Mouse (Mus musculus) CH12.LX (cell line): Measurements from ENCODE around the gene F2. TPM values are rescaled to one million over a fixed set of nuclear protein-coding genes. Genes with fewer than 3 reads are reported as not detected.

Experiments used
- DNase-seq: peaks from one replicate; pipeline ENCODE4 v3.0.0-alpha.2; 2013; ENCODE audit errors: extremely low read depth
- H3K27ac ChIP-seq: 2 replicates; pipeline ENCODE4 v1.5.1; 2012; ENCODE audit warnings: low read depth, mild to moderate bottlenecking, control low read depth, moderate library complexity; ENCODE audit not compliant: insufficient read depth
- H3K27me3 ChIP-seq: replicated peaks from 2 replicates; pipeline ENCODE3; 2012; ENCODE audit warnings: inconsistent platforms
- H3K36me3 ChIP-seq, 2 experiments: replicated peaks in 1 of 2; 2 replicates each; pipeline versions ENCODE3 to v1.6.1; 2012; ENCODE audit warnings: inconsistent platforms in 1 of 2, low read length in 1 of 2, mild to moderate bottlenecking in 1 of 2, mixed read lengths in 1 of 2, moderate library complexity in 1 of 2; ENCODE audit not compliant: control insufficient read depth in 1 of 2, insufficient read depth in 1 of 2
- H3K4me1 ChIP-seq, 2 experiments: 2 replicates each; pipeline ENCODE4 v1.6.1; 2012; ENCODE audit warnings: inconsistent platforms in 1 of 2, moderate library complexity in 1 of 2; ENCODE audit not compliant: insufficient read depth in 2 of 2, control insufficient read depth in 1 of 2
- H3K4me2 ChIP-seq: 2 replicates; pipeline ENCODE4 v1.6.1; 2012; ENCODE audit warnings: low read depth, mild to moderate bottlenecking, control low read depth; ENCODE audit not compliant: poor library complexity, insufficient read depth, severe bottlenecking
- H3K4me3 ChIP-seq, 3 experiments: fragments of 150-350 bp in 1 of 3; sonication (generic) in 1 of 3; replicated peaks in 1 of 3; 2 replicates each; pipeline versions ENCODE3 to v1.5.1; 2011 to 2012; ENCODE audit warnings: low read depth in 2 of 3, low read length in 2 of 3, mild to moderate bottlenecking in 2 of 3, moderate library complexity in 2 of 3, control low read depth in 1 of 3, improper control_type of control experiment in 1 of 3, inconsistent platforms in 1 of 3, mixed read lengths in 1 of 3; ENCODE audit not compliant: poor library complexity in 1 of 3
- H3K79me2 ChIP-seq: replicated peaks from 2 replicates; pipeline ENCODE4 v1.6.1; 2012; ENCODE audit warnings: mild to moderate bottlenecking, moderate library complexity; ENCODE audit not compliant: control insufficient read depth, poor library complexity, insufficient read depth, severe bottlenecking; ENCODE audit errors: extremely low read depth
- H3K9ac ChIP-seq: 2 replicates; pipeline ENCODE4 v1.6.1; 2012; ENCODE audit warnings: low read depth, mild to moderate bottlenecking, control low read depth, moderate library complexity; ENCODE audit not compliant: insufficient read depth
- H3K9me3 ChIP-seq: replicated peaks from 2 replicates; pipeline ENCODE3; 2012; ENCODE audit warnings: low read length, inconsistent platforms, mixed read lengths
- BHLHE40 ChIP-seq: IDR thresholded peaks from 2 replicates; pipeline ENCODE4 v1.6.1; 2011; ENCODE audit warnings: mild to moderate bottlenecking, low read depth, low read length, improper control_type of control experiment
- E2F4 ChIP-seq: IDR thresholded peaks from 2 replicates; pipeline ENCODE4 v1.6.1; 2011; ENCODE audit warnings: low read depth, low read length, improper control_type of control experiment; ENCODE audit not compliant: insufficient replicate concordance
- EP300 ChIP-seq: IDR thresholded peaks from 2 replicates; pipeline ENCODE4 v1.6.1; 2011; ENCODE audit warnings: low read length, improper control_type of control experiment
- ETS1 ChIP-seq: conservative IDR thresholded peaks from 2 replicates; pipeline ENCODE4 v1.6.1; 2012; ENCODE audit warnings: low read depth, mild to moderate bottlenecking, inconsistent platforms, low read length, improper control_type of control experiment, moderate library complexity
- HCFC1 ChIP-seq: IDR thresholded peaks from 2 replicates; pipeline ENCODE4 v1.6.1; 2012; ENCODE audit warnings: low read depth, mild to moderate bottlenecking, inconsistent platforms, low read length, improper control_type of control experiment
- JUN ChIP-seq: IDR thresholded peaks from 2 replicates; pipeline ENCODE4 v1.6.1; 2011; ENCODE audit warnings: low read depth, mild to moderate bottlenecking, low read length, improper control_type of control experiment, moderate library complexity; ENCODE audit not compliant: insufficient read depth
- KAT2A ChIP-seq: IDR thresholded peaks from 2 replicates; pipeline ENCODE4 v1.6.1; 2012; ENCODE audit warnings: low read length, improper control_type of control experiment, inconsistent platforms; ENCODE audit not compliant: insufficient replicate concordance
- MXI1 ChIP-seq: IDR thresholded peaks from 2 replicates; pipeline ENCODE4 v1.6.1; 2011; ENCODE audit warnings: mild to moderate bottlenecking, low read depth, low read length, improper control_type of control experiment
- NELFE ChIP-seq: IDR thresholded peaks from 2 replicates; pipeline ENCODE4 v1.6.1; 2011; ENCODE audit warnings: low read depth, low read length, improper control_type of control experiment
- POLR2A ChIP-seq: IDR thresholded peaks from 2 replicates; pipeline ENCODE4 v1.6.1; 2011; ENCODE audit warnings: low read depth, mild to moderate bottlenecking, improper control_type of control experiment, low read length
- SMC3 ChIP-seq: IDR thresholded peaks from 2 replicates; pipeline ENCODE4 v1.6.1; 2011; ENCODE audit warnings: low read depth, low read length, improper control_type of control experiment
- TBP ChIP-seq: conservative IDR thresholded peaks from 2 replicates; pipeline ENCODE4 v1.6.1; 2011; ENCODE audit warnings: low read depth, low read length, improper control_type of control experiment
- UBTF ChIP-seq: IDR thresholded peaks from 2 replicates; pipeline ENCODE4 v1.6.1; 2012; ENCODE audit warnings: low read depth, mild to moderate bottlenecking, inconsistent platforms, low read length, improper control_type of control experiment, moderate library complexity
- USF1 ChIP-seq: IDR thresholded peaks from 2 replicates; pipeline ENCODE4 v1.6.1; 2014; ENCODE audit warnings: low read depth, mild to moderate bottlenecking, inconsistent platforms, low read length, improper control_type of control experiment
- ZC3H11A ChIP-seq: IDR thresholded peaks from 2 replicates; pipeline ENCODE4 v1.6.1; 2012; ENCODE audit warnings: low read depth, mild to moderate bottlenecking, inconsistent platforms, low read length, improper control_type of control experiment
- ZMIZ1 ChIP-seq: IDR thresholded peaks from 2 replicates; pipeline ENCODE4 v1.6.1; 2012; ENCODE audit warnings: low read depth, mild to moderate bottlenecking, inconsistent platforms, low read length, improper control_type of control experiment
- dilution Hi-C: fragments of 300-500 bp; cut with MboI; formaldehyde crosslinking; loops from 2 replicates; pipeline ENCODE4 v1.14.3; 2020; ENCODE audit warnings: low sequenced_read_pairs; ENCODE audit not compliant: extremely low pct_unique_long_range_greater_than_20kb, extremely low pct_ligation_motif_present
- in situ Hi-C: fragments of 300-500 bp; cut with MboI; formaldehyde crosslinking; loops from 3 replicates; pipeline ENCODE4 v1.14.3; 2019; ENCODE audit warnings: low sequenced_read_pairs, low pct_ligation_motif_present, low pct_unique_long_range_greater_than_20kb, mixed read lengths
- polyA plus RNA-seq: library from polyadenylated mRNA; unstranded; fragments of >175 nt; gene quantifications from 2 replicates; pipeline ENCODE4 v1.2.1, GENCODE M21; 2012; ENCODE audit warnings: low read depth; ENCODE audit not compliant: insufficient read length
- total RNA-seq, 2 experiments: library from RNA; depleted of rRNA; stranded (reverse); fragments of 300-350 nt in 1 of 2; fragments of >200 nt in 1 of 2; gene quantifications; 2 replicates each; pipeline ENCODE4 v1.2.3; 2012 to 2014

F2 gene
- total and polyA plus RNA-seq, 3 experiments, result 0.04 TPM; not detected in 2

- Histone ChIP-seq H3K4me3 (no peak overlapping the region), H3K27ac (no peak overlapping the region), H3K4me2 (no peak overlapping the region), H3K9me3 (no peaks in the 10 kb centered on the region), H3K9ac (no peak overlapping the region)
- in situ Hi-C loops, result no loop called here
- TF ChIP-seq SMC3 (no peak), E2F4 (no peak), NELFE (no peak), HCFC1 (no peak), BHLHE40 (no peak), USF1 (no peak), EP300 (no peak), UBTF (no peak), ZMIZ1 (no peak)
- TF ChIP-seq, all 38 proteins: peak for 0
- Histone ChIP-seq H3K27me3 (peaks cover 2% of the 10 kb centered on the region), H3K79me2 (no peaks in the 10 kb centered on the region), H3K4me1 (peaks cover 7 to 20% of the 10 kb centered on the region in 2 experiments; a peak in 3 of 4 replicates), H3K36me3 (no peaks in the 10 kb centered on the region)
- DNase-seq, result no peak
- dilution Hi-C loops, result no loop called here
These were observed 4.4 kb downstream of the F2 start for GRCm38 (mm10) chr2:91631826-91632225.

GRCm38 (mm10) chr2:91630384-91630783 is 5.8 kb downstream of the F2 start:
- Histone ChIP-seq H3K27ac (no peak overlapping the region), H3K4me1 (peaks cover 0 to 6% of the 10 kb centered on the region in 2 experiments; a peak in 3 of 4 replicates), H3K36me3 (peaks cover 0 to 3% of the 10 kb centered on the region in 2 experiments), H3K9me3 (no peaks in the 10 kb centered on the region), H3K4me2 (no peak overlapping the region), H3K27me3 (peaks cover 2% of the 10 kb centered on the region), H3K79me2 (no peaks in the 10 kb centered on the region), H3K4me3 (no peak overlapping the region), H3K9ac (no peak overlapping the region)
- TF ChIP-seq TBP (no peak), KAT2A (no peak), POLR2A (no peak), ZC3H11A (no peak), ETS1 (no peak), JUN (no peak), HCFC1 (no peak), MXI1 (no peak), SMC3 (no peak), ZMIZ1 (no peak)
- dilution Hi-C loops, result no loop called here
- DNase-seq, result no peak
- in situ Hi-C loops, result no loop called here
